Mouse (Mus musculus): ENCODE results near the gene Ctnna2.

GRCm38 (mm10) chr6:77873150-77873549 lies 106.3 kb downstream of the Ctnna2 start:
- no peak for TF ChIP-seq TCF12 (IDR thresholded peaks at IDR 0.05; ENCODE audit: insufficient read depth, poor library complexity, severe bottlenecking)
- TF ChIP-seq E2F4 (IDR thresholded peaks at IDR 0.05; ENCODE audit: insufficient read depth): no peak
- TF ChIP-seq POLR2A (IDR thresholded peaks at IDR 0.05; ENCODE audit: insufficient read length, low read depth): no peak
- TF ChIP-seq USF1 (IDR thresholded peaks at IDR 0.05; ENCODE audit: low read depth): no peak
- TF ChIP-seq POLR2AphosphoS2 (IDR thresholded peaks at IDR 0.05; ENCODE audit: insufficient read length, low read depth): no peak
